Mouse (Mus musculus) kidney, adult 9 months (tissue): ENCODE results near the gene Llgl2.

ENCODE experiments used
- DNase-seq: peaks from one replicate; pipeline ENCODE4 v3.0.0; 2022

Llgl2 gene

GRCm38 (mm10) chr11:115809311-115809781, 14.5 kb upstream of the Llgl2 start:
- DNase-seq, result peak; percentile 76

GRCm38 (mm10) chr11:115810377-115810776, 13.5 kb upstream of the Llgl2 start:
- DNase-seq, result peak; percentile 84

DNA sequence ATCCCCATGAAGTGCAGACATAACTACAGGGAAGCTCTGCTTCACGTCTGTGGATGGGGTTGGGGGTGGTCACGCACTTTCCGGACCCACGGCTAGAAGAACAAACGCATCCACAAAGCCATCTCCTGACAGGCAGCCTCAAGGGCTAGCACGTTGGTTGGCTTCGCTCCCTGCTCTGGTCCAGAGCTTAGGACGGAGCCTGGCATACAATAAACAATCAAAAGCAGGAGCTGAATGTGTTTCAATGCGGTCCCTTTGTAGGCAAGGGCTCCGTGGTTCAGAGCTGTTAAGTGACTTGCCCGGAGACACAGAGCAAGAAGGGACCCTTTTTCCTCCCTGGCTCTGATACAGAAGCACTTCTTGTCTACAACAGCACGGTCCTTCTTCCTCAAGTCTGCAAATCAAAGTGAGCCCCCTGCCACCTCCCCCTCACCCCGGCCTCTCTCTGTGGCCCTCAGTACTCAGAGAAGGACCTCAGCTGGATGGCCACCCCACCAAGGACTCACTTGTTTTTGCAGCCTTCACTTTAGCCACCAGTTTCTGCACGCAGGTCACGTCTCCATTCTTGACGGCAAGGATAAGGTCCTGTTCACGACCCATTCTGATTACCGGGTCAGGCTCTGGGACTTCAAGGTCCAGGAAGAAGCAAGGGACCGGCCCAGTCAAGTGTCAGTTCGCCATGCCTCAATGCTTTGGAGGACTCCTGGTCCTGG, 12.3 kb upstream of the Llgl2 start:
- no peak for DNase-seq

GRCm38 (mm10) chr11:115812095-115812494, 11.8 kb upstream of the Llgl2 start:
- peak; percentile 65 for DNase-seq

DNA sequence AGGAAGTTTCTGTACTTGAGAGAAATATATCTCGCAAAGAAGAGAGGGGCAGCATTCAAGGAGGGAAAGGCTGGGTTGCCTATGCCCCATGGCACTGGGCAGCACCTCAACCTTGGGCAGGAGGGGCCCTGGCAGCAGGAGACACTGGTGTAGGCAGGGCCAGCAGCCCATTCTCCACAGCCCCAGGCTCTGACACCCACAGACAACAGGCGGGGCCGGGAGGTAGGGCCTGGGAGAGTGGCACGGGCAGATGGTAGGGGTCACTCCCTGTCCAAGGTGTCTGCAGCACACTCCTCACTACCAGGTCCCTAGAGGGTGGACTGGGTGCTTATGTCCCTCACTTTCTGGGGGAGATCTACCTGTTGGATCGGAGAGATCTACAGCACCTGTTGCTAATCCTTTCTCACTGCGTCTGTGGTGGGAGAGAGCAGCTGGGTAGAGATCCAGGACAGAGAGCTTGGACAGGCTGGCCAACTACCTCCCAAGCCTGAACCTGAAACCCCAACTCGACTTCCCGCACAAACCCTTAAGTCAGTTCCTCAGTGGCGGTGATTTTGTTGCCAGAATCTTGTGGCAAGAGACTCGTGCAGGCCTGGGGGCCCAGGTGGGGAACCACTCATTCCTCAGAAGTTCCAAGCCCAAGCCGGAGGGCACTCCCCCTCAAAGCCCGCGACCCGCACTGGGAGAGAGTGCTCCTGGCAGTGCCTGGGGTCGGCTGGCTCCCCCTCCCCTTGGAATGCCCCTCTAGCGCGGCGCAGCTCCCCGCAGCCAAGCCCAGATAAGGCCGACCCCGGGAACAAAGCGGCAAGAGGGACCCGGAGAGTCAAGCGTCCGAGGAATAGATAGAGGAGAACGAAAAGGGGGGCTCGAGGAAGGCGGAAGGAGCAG, 11.1 kb upstream of the Llgl2 start:
- DNase-seq, result no peak

- peak; percentile 97 for DNase-seq
Measured at GRCm38 (mm10) chr11:115813507-115814296, 10.1 kb upstream of the Llgl2 start, which contains the start of gene Caskin2. Gene Caskin2, minus strand, starts transcription at chr11:115813639.

DNA sequence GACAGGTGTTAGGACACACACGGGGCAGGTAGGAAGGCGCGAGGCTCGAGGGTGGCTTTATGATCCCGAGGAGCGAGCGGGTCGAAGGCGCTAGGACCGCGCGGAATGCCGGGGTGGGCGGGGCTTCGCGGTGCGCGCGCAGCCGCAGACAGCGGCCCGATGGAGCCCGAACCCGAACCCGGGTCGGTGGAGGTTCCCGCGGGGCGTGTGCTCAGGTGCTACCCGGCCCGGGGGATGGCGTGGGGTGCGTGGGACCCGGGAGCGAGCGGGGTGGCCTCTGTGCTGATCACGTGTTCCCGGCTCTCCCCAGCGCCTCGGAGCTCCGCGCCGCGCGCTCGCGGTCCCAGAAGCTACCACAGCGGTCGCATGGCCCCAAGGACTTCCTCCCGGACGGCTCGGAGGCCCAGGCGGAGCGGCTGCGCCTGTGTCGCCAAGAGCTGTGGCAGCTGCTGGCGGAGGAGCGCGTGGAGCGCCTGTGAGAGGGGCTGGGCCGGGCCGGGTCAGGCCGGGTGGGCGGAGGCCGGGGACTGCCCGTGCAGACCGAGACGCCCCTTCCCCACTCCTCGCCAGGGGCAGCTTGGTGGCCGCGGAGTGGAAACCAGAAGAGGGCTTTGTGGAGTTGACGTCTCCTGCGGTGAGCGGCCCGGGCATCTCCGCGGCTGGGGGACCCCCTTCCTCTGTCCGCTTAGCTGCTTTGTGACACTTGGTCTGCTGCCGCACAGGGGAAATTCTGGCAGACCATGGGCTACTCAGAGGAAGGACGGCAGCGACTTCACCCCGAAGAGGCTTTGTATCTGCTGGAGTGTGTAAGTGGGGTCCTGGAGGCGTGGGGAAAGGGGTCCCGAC, 9.0 kb upstream of the Llgl2 start, which contains the start of gene Tsen54:
TSS of gene Tsen54 (plus strand) at position 120 of the 846 bp plus-strand sequence.
- peak; percentile 87 for DNase-seq

GRCm38 (mm10) chr11:115817331-115817730, 6.5 kb upstream of the Llgl2 start:
- DNase-seq, result no peak

GRCm38 (mm10) chr11:115819915-115820623, 3.8 kb upstream of the Llgl2 start:
- peak; percentile 58 for DNase-seq

GRCm38 (mm10) chr11:115821001-115821400, 2.8 kb upstream of the Llgl2 start:
- DNase-seq, result no peak

GRCm38 (mm10) chr11:115824813-115825212, 964 bp downstream of the Llgl2 start:
- no peak for DNase-seq

DNA sequence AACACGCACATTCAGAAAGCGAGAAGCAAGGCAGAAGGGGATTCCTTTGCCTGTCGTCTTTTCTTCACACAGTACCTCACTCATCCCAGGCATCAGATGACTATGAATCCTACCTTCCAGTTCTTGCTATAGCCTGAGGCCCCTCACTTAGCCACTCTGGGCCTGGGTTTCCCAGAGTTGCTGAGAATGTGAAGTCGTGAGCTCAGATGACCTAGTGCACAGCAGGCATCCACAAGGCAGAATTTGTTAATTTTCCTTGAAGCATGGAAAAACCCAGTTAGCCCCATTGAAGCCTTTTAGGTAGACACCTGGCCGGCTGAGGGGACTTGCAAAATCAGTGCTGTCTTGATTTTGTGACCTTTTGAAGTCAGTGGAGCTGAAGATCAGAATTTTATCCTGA, 2.6 kb downstream of the Llgl2 start:
- no peak for DNase-seq

DNA sequence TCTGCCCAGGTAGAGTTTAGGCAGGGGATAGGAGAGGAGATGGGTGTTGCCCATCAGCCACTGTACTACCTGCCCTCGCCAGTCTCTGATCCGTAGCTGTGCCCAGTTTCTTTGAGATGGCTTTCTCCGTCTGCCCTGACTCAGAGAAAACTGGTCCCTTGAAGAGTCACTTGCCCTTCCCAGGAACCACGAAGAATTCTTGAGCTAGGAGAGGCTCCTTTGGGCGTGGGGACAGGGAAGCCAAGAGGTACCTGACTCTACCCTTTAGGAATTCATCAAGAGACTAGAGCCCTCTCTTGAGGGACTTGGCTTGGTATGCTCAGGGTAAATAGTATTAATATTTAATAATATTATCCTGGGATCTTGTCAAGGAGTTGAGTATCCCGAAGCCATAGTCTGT, 3.8 kb downstream of the Llgl2 start:
- no peak for DNase-seq

DNA sequence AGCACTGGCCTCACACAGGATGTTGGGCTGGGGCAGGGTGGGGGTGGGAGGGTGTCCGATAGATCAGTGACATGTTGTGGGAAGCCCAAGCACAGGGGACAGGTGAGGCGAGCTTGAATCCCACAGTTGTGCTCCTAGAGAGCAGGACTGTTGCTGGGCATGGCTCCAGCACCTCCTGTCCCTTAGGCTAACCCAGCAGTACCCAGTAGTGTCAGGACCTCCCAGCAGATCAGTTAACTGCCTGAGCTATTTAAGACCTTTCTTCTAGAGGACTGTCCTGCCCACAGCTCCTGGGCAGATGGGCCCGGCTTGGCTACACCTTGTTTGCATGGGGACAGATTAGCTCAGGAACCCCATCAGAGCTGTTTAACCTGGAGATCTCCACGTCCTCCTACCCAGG, 5.2 kb downstream of the Llgl2 start:
- no peak for DNase-seq

DNA sequence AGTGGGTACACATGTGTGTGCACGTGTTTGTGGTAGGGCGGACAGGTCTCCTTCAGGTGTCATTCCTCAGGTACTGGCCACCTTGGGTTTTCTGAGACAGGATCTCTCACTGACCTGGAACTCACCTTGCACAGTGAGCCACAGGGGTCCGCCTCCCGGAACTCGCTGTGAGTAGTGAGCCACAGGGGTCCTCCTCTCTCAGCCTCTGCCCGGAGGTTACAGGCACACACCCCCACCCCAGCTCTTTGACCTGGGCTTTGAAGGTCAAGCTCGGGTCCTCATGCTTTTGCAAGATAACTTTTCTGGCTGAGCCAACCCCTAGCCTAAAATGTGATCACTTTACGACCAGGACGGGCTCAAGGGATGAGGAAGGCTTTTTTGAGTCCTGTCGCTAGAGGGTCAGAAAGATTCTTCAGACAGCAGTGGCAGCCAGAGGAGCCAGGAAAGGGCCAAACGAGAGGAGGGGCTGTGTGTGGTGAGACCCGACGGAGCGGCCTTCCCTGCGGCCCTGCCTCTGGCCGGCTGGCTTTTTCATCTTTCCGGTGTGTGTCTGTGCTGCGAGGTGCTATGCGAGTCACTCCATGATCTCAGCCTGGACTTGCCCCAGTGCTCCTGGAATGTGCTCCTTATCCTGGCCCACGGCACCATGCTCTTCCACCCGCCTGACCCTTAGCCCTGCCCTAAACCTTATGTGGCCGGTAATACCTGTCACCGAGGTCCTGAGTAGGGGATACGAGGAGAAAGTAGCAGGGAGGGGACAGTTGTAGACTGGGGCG, 6.9 kb downstream of the Llgl2 start:
- DNase-seq, result peak; percentile 74

- no peak for DNase-seq
Measured at GRCm38 (mm10) chr11:115831518-115831917, 7.7 kb downstream of the Llgl2 start.

- DNase-seq, result no peak
Measured at GRCm38 (mm10) chr11:115832064-115832463, 8.2 kb downstream of the Llgl2 start.

DNA sequence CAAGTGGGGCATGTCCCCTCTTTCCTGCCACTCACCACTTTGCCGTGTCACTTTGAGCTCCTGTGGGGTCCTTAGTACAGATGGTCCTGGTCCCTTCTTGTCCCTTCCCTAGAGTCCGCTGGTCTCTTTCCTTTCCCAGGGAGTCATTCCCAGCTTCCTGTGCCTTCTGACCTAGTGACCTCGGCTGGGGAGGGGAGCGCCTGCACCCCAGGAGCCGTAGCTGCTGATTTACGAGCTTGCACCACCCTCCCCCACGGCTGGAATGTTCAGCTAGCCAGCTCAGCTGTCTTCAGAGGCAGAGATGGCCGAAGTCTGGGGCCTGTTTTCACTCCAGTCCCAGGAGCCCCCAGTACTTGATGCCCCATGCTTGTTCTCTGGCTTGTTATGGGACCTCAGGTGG, 8.7 kb downstream of the Llgl2 start:
- peak; percentile 95 for DNase-seq

DNA sequence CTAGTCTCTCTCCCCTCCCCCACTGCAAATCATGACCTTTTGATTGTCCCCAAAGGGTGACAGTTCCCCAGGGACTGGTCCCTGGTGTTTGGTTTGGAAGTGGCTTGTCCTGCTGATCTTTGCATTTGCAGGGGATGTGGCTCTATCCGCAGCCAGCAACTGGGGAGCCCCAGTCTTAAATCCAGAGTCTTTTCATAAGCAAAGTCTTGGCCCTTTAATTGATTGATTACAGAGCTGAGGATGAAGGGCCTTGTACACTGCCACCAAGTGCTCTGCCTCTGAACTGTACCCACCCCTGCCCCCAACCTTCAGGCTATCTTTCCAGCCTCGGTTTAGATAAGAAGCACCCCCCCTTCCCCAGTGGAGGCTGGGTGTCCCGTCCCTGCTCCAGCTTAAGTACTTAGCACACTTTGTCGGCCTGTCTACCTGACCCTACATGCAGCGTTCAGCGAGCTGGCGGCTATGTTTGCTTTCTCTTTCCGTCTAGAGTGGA, 9.2 kb downstream of the Llgl2 start:
- peak; percentile 72 for DNase-seq

DNA sequence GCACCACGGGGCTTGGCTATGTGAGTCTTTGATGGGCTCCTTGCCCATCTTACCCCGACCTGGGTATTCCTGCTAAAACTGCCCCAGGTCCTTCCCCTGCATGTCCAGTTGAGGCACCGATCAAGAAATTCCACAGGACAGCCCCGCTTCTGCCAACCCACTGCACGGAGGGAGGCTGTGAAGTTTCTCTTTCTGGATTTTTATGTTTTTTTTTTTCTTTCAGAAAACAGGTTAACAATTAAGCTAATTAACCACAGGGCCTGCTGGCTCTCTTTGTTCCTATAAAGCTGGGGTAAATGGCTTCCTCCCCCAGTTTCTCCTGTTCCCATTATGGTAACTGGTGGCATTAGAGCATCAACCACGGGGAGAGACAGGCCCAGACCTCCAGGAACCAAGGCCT, 10.2 kb downstream of the Llgl2 start:
- DNase-seq, result peak; percentile 77
